ENCODE assay signal across 8 mouse cellular contexts in the genomic region with DNA sequence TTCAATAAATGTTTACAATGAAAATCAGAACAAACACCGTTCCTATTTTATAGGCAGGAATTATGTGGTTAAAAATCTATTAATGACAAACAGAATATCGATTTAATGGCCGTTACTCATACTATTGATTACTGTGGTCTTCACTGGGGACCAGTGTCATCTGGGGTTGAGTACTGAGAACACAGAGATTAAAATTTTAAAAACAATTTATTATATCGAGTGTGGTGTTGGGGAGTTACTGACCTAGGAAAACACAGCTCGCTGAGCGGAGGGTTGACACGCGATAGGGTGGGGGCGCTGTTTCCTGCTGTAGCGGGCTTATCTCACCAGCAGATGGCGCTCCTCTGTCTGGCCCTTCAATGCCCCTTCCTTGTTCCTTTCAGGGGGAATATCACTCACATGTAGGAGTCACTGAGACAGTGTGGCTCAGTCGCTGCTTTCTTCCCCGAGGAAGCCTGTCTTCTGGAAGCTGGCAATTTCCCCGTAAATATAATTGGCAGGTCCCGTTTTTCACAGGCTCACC.
DNase-seq lines count a peak whose midpoint lies in the region; ATAC-seq and TF ChIP-seq lines count a peak whose summit lies in the region.

No protein-coding gene starts in this region.

- peak; percentile 98 for TF ChIP-seq CTCF in brain, embryonic 14.5 days (IDR thresholded peaks at IDR 0.05; ENCODE audit: borderline replicate concordance, extremely low read depth, insufficient read depth, insufficient read length)
- peak; percentile 89 for TF ChIP-seq CTCF in lung, adult 2 months (IDR thresholded peaks at IDR 0.05; ENCODE audit: insufficient read depth, low read length)

- DNase-seq in 3134 (ENCODE audit: extremely low read depth, insufficient read length, low spot score), result peak; percentile 35
- DNase-seq in CD8-positive naive resting alpha-beta T cell, adult 2 months (ENCODE audit: low read depth in 2 of 2, low spot score in 2 of 2), result peak; percentile 69
- peak; percentile 65 for DNase-seq in brain, embryonic 14.5 days (ENCODE audit: low read depth)
- DNase-seq in frontal cortex, postnatal 25 days (ENCODE audit: low spot score in 2 of 2), result peak; percentile 38 to 50
- DNase-seq in lung, adult 2 months, result peak; percentile 53
- peak; percentile 51 for DNase-seq in retina, postnatal 7 days (ENCODE audit: low read depth, low spot score)
- DNase-seq in urinary bladder, postnatal 36 days (ENCODE audit: low spot score in 2 of 2), result peak; percentile 38 to 45

- no peaks in the 10 kb centered on the region for H3K9me3 ChIP-seq in kidney, embryonic 15.5 days (replicated peaks)

- no peaks in the 10 kb centered on the region for H3K36me3 ChIP-seq in kidney, embryonic 15.5 days

- WGBS in kidney, embryonic 15.5 days, result 20% methylated on average over 15 of the region's 15 CpGs
- WGBS in lung, adult 2 months, result 18% methylated on average over 15 of the region's 15 CpGs

- no peaks in the 10 kb centered on the region for H3K4me1 ChIP-seq in kidney, embryonic 15.5 days
- H3K4me1 ChIP-seq in lung, adult 2 months (ENCODE audit: control insufficient read depth, insufficient read depth, low read length), result no peaks in the 10 kb centered on the region

- no peak overlapping the region for H3K4me3 ChIP-seq in kidney, embryonic 15.5 days (replicated peaks)
- no peak overlapping the region for H3K4me3 ChIP-seq in lung, adult 2 months (replicated peaks; ENCODE audit: extremely low read depth, low read depth, low read length)

- H3K4me2 ChIP-seq in kidney, embryonic 15.5 days, result no peak overlapping the region

- H3K27me3 ChIP-seq in kidney, embryonic 15.5 days, result peaks cover 40% of the 10 kb centered on the region

- TF ChIP-seq POLR2A in brain, embryonic 14.5 days (IDR thresholded peaks at IDR 0.05; ENCODE audit: borderline replicate concordance, extremely low read depth, insufficient read depth, insufficient read length, poor library complexity, severe bottlenecking), result no peak
- TF ChIP-seq POLR2A in lung, adult 2 months (IDR thresholded peaks at IDR 0.05; ENCODE audit: borderline replicate concordance, extremely low read depth, low read depth, low read length), result no peak

- H3K27ac ChIP-seq in kidney, embryonic 15.5 days, result no peak overlapping the region

- ATAC-seq in kidney, embryonic 15.5 days (replicated peaks; ENCODE audit: low FRiP score), result 0 out of 2 replicates have a peak, but pooled peaks have one; percentile 52

- no peak overlapping the region for H3K9ac ChIP-seq in kidney, embryonic 15.5 days
